In the genomic region with DNA sequence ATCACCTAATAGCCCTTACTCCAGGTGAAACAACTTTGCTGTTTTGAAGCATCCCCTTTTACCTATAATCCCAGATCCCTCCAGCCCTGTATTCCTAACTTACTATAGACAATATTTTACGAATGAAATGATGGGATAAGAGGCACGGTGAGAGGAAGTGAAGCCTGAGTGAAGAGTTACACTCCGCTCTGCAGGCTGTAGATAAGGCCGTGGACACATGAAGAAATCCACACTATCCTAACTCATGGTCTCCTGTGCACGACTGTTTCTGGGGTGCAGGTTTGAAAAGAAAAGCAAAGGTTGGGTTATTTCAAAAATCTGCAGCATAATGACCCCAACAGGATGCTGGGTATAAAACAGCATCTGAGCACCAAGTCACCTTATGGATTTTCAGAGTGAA, we compare ENCODE assay signal across 27 mouse cellular contexts.
A peak's percentile ranks its signal among the peaks of the same experiment; 100 is the strongest.
DNase-seq lines count a peak whose midpoint lies in the region; ATAC-seq and TF ChIP-seq lines count a peak whose summit lies in the region.
"Had no signal": no experiment of that assay in that cellular context is flagged by ENCODE, and none has a peak within 500 bp of the region (broad histone marks: within the 10 kb centered on the region; RNA-seq: fewer than 3 reads in every experiment).

No protein-coding gene starts in this region.

- no peak for TF ChIP-seq POLR2A in MEL (IDR thresholded peaks at IDR 0.05; ENCODE audit: control insufficient read depth in 1 of 2, insufficient read depth in 1 of 2, low read depth in 1 of 2, low read length in 2 of 2, poor library complexity in 1 of 2)

- no peak overlapping the region for H3K9ac ChIP-seq in heart, embryonic 13.5 days
- no peak overlapping the region for H3K9ac ChIP-seq in MEL (ENCODE audit: control insufficient read depth, low read depth, low read length, poor library complexity, severe bottlenecking)
- H3K9ac ChIP-seq in liver, embryonic 12.5 days = no peak overlapping the region
- H3K9ac ChIP-seq: embryonic facial prominence, embryonic 13.5 days; forebrain, embryonic 13.5 days; hindbrain, embryonic 12.5 days; midbrain, embryonic 13.5 days had no signal

- peaks cover 21% of the 10 kb centered on the region for H3K4me1 ChIP-seq in heart, embryonic 13.5 days
- H3K4me1 ChIP-seq in MEL (ENCODE audit: control insufficient read depth in 1 of 2, insufficient read depth in 2 of 2, low read length in 2 of 2) = peaks cover 2 to 7% of the 10 kb centered on the region in 2 experiments; a peak in 2 of 4 replicates
- H3K4me1 ChIP-seq in liver, embryonic 12.5 days = peaks cover 17% of the 10 kb centered on the region
- H3K4me1 ChIP-seq: embryonic facial prominence, embryonic 13.5 days; forebrain, embryonic 13.5 days; hindbrain, embryonic 12.5 days; midbrain, embryonic 13.5 days had no signal

- peaks cover 6% of the 10 kb centered on the region; the same call in 1 of the 2 replicates for H3K36me3 ChIP-seq in heart, embryonic 13.5 days
- peaks cover 0 to 18% of the 10 kb centered on the region in 2 experiments; a peak in 2 of 4 replicates for H3K36me3 ChIP-seq in MEL (ENCODE audit: control insufficient read depth in 1 of 2, insufficient read depth in 2 of 2, low read length in 2 of 2)
- H3K36me3 ChIP-seq in liver, embryonic 12.5 days = no peaks in the 10 kb centered on the region; the same call in 1 of the 2 replicates
- H3K36me3 ChIP-seq: embryonic facial prominence, embryonic 13.5 days; hindbrain, embryonic 12.5 days had no signal

- H3K4me2 ChIP-seq in heart, embryonic 13.5 days = peak overlapping the region; percentile 32; the same call in 1 of the 2 replicates
- H3K4me2 ChIP-seq in liver, embryonic 12.5 days = peak overlapping the region; percentile 44
- H3K4me2 ChIP-seq: embryonic facial prominence, embryonic 13.5 days; forebrain, embryonic 13.5 days; heart, embryonic 11.5 days; hindbrain, embryonic 12.5 days; midbrain, embryonic 13.5 days had no signal

- H3K27ac ChIP-seq in heart, embryonic 13.5 days (replicated peaks) = no peak overlapping the region
- H3K27ac ChIP-seq in MEL (ENCODE audit: control insufficient read depth, low read depth, low read length) = no peak overlapping the region
- H3K27ac ChIP-seq in liver, embryonic 12.5 days = no peak overlapping the region
- H3K27ac ChIP-seq: embryonic facial prominence, embryonic 13.5 days; forebrain, embryonic 13.5 days; hindbrain, embryonic 12.5 days; left cerebral cortex, adult 2 months; macrophage; midbrain, embryonic 13.5 days had no signal

- DNase-seq in heart, postnatal 10 days = no peak
- peak; percentile 71 for DNase-seq in MEL (ENCODE audit: low read depth, low spot score)
- DNase-seq in layer of hippocampus, postnatal 36 days = no peak
- no peak for DNase-seq in thymus, postnatal 10 days (ENCODE audit: low spot score in 2 of 2)
- no peak for DNase-seq in testis, postnatal 14 days (ENCODE audit: low spot score)
- DNase-seq: adrenal gland, adult 8-10 months; cerebellum, adult 2 months; cerebellum, postnatal 25 days; embryo, embryonic 11 days; gastrocnemius, adult 2 months; heart, postnatal 14 days; kidney, postnatal 4 days; layer of hippocampus, adult 9-11 months; spleen, adult 18-20 months; thymus, postnatal 36 days had no signal

- 24% methylated on average over 5 of the region's 5 CpGs for WGBS in heart, embryonic 13.5 days
- WGBS in liver, embryonic 12.5 days (ENCODE audit: insufficient replicate concordance) = 12% methylated on average over 5 of the region's 5 CpGs

- TF ChIP-seq EP300 in MEL (IDR thresholded peaks at IDR 0.05; ENCODE audit: low read depth in 1 of 2, low read length in 2 of 2) = peak; percentile 69 to 75

- no peak for TF ChIP-seq RAD21 in MEL (IDR thresholded peaks at IDR 0.05; ENCODE audit: low read depth, low read length)

- H3K4me3 ChIP-seq in heart, embryonic 13.5 days = no peak overlapping the region
- H3K4me3 ChIP-seq in MEL (ENCODE audit: control insufficient read depth in 1 of 2, insufficient read depth in 1 of 2, low read depth in 2 of 2, low read length in 2 of 2) = peak overlapping the region; percentile 40 to 50
- no peak overlapping the region for H3K4me3 ChIP-seq in liver, embryonic 12.5 days
- H3K4me3 ChIP-seq: embryonic facial prominence, embryonic 13.5 days; erythroblast, embryonic 14.5 days; forebrain, embryonic 13.5 days; gastrocnemius, adult 2 months; hindbrain, embryonic 12.5 days; left cerebral cortex, adult 2 months; midbrain, embryonic 13.5 days had no signal

- H3K9me3 ChIP-seq in heart, embryonic 13.5 days = no peaks in the 10 kb centered on the region
- no peaks in the 10 kb centered on the region for H3K9me3 ChIP-seq in MEL (replicated peaks; ENCODE audit: insufficient read depth, low read length)
- H3K9me3 ChIP-seq in liver, embryonic 12.5 days (replicated peaks) = no peaks in the 10 kb centered on the region
- H3K9me3 ChIP-seq: embryonic facial prominence, embryonic 13.5 days; forebrain, embryonic 13.5 days; hindbrain, embryonic 12.5 days; midbrain, embryonic 13.5 days had no signal

- TF ChIP-seq CTCF in MEL (IDR thresholded peaks at IDR 0.05 in 2 of 3, conservative IDR thresholded peaks at IDR 0.05 in 1 of 3; ENCODE audit: control insufficient read depth in 1 of 3, insufficient read depth in 1 of 3, low read depth in 2 of 3, low read length in 3 of 3, poor library complexity in 1 of 3, severe bottlenecking in 1 of 3) = no peak

- intact Hi-C loops in heart, postnatal 10 days (cut with DNase I) = no loop called here

- no peaks in the 10 kb centered on the region for H3K27me3 ChIP-seq in heart, embryonic 13.5 days (replicated peaks)
- H3K27me3 ChIP-seq in MEL (ENCODE audit: control insufficient read depth in 1 of 2, insufficient read depth in 2 of 2, low read length in 2 of 2) = no peaks in the 10 kb centered on the region
- H3K27me3 ChIP-seq in liver, embryonic 12.5 days (replicated peaks) = no peaks in the 10 kb centered on the region
- H3K27me3 ChIP-seq: embryonic facial prominence, embryonic 13.5 days; forebrain, embryonic 13.5 days; hindbrain, embryonic 12.5 days; midbrain, embryonic 13.5 days; Patski had no signal

- H3K79me2 ChIP-seq in MEL (ENCODE audit: control insufficient read depth, insufficient read depth, low read length, poor library complexity) = peaks cover 5% of the 10 kb centered on the region

- ATAC-seq in heart, embryonic 13.5 days (ENCODE audit: extremely low read depth, insufficient number of reproducible peaks, low FRiP score, low TSS enrichment) = no peak
- peak; percentile 69 for ATAC-seq in liver, embryonic 12.5 days
- ATAC-seq in megakaryocyte, adult 5-6 weeks (ENCODE audit: poor library complexity, severe bottlenecking) = peak; percentile 30; the same call in 1 of the 2 replicates
- ATAC-seq: forebrain, embryonic 13.5 days; midbrain, embryonic 13.5 days; Patski had no signal

TF ChIP-seq in MEL, 35 proteins besides CTCF, POLR2A, EP300 and RAD21:
- peak; percentile 43; the same call in 1 of the 2 replicates for TF ChIP-seq MXI1 (IDR thresholded peaks at IDR 0.05; ENCODE audit: low read depth, low read length)
- no peak for TF ChIP-seq MYB (IDR thresholded peaks at IDR 0.05; ENCODE audit: low read depth, low read length)
- no peak for TF ChIP-seq JUND (IDR thresholded peaks at IDR 0.05; ENCODE audit: low read depth, low read length)
- TF ChIP-seq MYC (IDR thresholded peaks at IDR 0.05; ENCODE audit: low read depth, low read length) = 0 out of 2 replicates have a peak, but pooled peaks have one; percentile 37
- TF ChIP-seq USF1 (IDR thresholded peaks at IDR 0.05; ENCODE audit: low read depth, low read length) = no peak
- no peak for TF ChIP-seq UBTF (IDR thresholded peaks at IDR 0.05; ENCODE audit: borderline replicate concordance, insufficient read depth, low read depth, low read length)
- peak; percentile 56; the same call in 1 of the 2 replicates for TF ChIP-seq TCF12 (IDR thresholded peaks at IDR 0.05; ENCODE audit: low read depth, low read length)
- peak; percentile 86 for TF ChIP-seq TAL1 (IDR thresholded peaks at IDR 0.05; ENCODE audit: low read length)
- no peak for TF ChIP-seq KAT2A (conservative IDR thresholded peaks at IDR 0.05; ENCODE audit: low read depth, low read length)
- TF ChIP-seq NELFE (IDR thresholded peaks at IDR 0.05; ENCODE audit: low read depth, low read length) = no peak
- peak; percentile 79 for TF ChIP-seq GATA1 (IDR thresholded peaks at IDR 0.05; ENCODE audit: low read depth, low read length)
- no peak for TF ChIP-seq GABPA (IDR thresholded peaks at IDR 0.05; ENCODE audit: low read depth, low read length)
- no peak for TF ChIP-seq MAZ (IDR thresholded peaks at IDR 0.05; ENCODE audit: low read depth, low read length)
- 0 out of 2 replicates have a peak, but pooled peaks have one; percentile 13 for TF ChIP-seq ETS1 (IDR thresholded peaks at IDR 0.05; ENCODE audit: low read depth, low read length)
- no peak for TF ChIP-seq E2F4 (IDR thresholded peaks at IDR 0.05; ENCODE audit: borderline replicate concordance, low read depth, low read length)
- TF ChIP-seq RCOR1 (IDR thresholded peaks at IDR 0.05; ENCODE audit: low read depth, low read length) = no peak; the same call in 1 of the 2 replicates
- no peak for TF ChIP-seq ELF1 (IDR thresholded peaks at IDR 0.05; ENCODE audit: low read depth, low read length)
- no peak for TF ChIP-seq ZNF384 (IDR thresholded peaks at IDR 0.05; ENCODE audit: low read depth, low read length)
- no peak for TF ChIP-seq SIN3A (IDR thresholded peaks at IDR 0.05; ENCODE audit: low read length)
- no peak for TF ChIP-seq SMC3 (IDR thresholded peaks at IDR 0.05; ENCODE audit: low read depth, low read length)

Comparison
In these comparisons a context has a peak if more than half of its experiments do, and no peak if none do; other contexts are left out.
1. H3K4me3 ChIP-seq: peak in MEL (2 of 2); none in heart, embryonic 13.5 days (single experiment) and liver, embryonic 12.5 days (single experiment).